In the genomic region with DNA sequence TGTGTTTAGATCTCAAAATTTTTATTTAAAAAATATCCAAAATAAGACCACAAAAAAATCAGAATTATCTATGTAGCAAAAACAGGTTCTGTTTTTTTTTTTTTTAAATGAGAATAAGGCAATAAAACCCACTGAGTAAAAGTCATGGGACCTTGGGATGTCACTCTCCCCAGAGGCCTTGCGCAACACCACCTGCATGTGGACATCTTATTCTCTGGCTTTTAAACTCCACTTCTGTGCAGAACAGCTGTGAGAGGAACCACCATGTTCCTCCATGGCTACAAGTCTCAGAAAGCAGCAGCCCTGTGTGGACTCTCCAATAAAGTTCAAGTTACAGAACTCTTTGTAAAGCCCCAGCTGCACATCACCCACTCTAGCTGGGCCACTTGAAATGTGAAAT, we compare ENCODE assay signal across 25 mouse cellular contexts.
DNase-seq lines count a peak whose midpoint lies in the region; ATAC-seq and TF ChIP-seq lines count a peak whose summit lies in the region.
"Had no signal": no experiment of that assay in that cellular context is flagged by ENCODE, and none has a peak within 500 bp of the region (broad histone marks: within the 10 kb centered on the region; RNA-seq: fewer than 3 reads in every experiment).

No protein-coding gene starts in this region.

- DNase-seq in adipocyte (ENCODE audit: low spot score): peak; percentile 3
- no peak for DNase-seq in adrenal gland, postnatal 10 days
- DNase-seq in lung, postnatal 0 days (ENCODE audit: low spot score): no peak
- DNase-seq in adrenal gland, adult 2 months: no peak
- no peak for DNase-seq in forebrain, embryonic 11.5 days (ENCODE audit: low spot score)
- DNase-seq: adrenal gland, adult 8-10 months; adrenal gland, postnatal 25 days; B cell, adult 2 months; cerebellum, adult 11 months; cerebellum, adult 18-20 months; cerebellum, adult 8-10 months; cerebellum, adult 9-11 months; cerebellum, postnatal 14 days; cerebellum, postnatal 36 days had no signal

- 100% methylated on average over 1 of the region's 1 CpGs for WGBS in lung, postnatal 0 days
- 100% methylated on average over 1 of the region's 1 CpGs for WGBS in forebrain, embryonic 11.5 days

- H3K27me3 ChIP-seq in lung, postnatal 0 days (replicated peaks; ENCODE audit: insufficient read depth, low read length): no peaks in the 10 kb centered on the region
- H3K27me3 ChIP-seq in forebrain, embryonic 11.5 days (ENCODE audit: control insufficient read depth, insufficient read depth, low read length): no peaks in the 10 kb centered on the region
- H3K27me3 ChIP-seq: embryonic facial prominence, embryonic 12.5 days; forebrain, embryonic 12.5 days; Patski had no signal

- no peaks in the 10 kb centered on the region for H3K36me3 ChIP-seq in lung, postnatal 0 days (ENCODE audit: insufficient read depth, low read length)
- no peaks in the 10 kb centered on the region for H3K36me3 ChIP-seq in forebrain, embryonic 11.5 days (ENCODE audit: control insufficient read depth, insufficient read depth, low read length)
- H3K36me3 ChIP-seq: embryonic facial prominence, embryonic 10.5 days; embryonic facial prominence, embryonic 12.5 days; forebrain, embryonic 12.5 days; G1E had no signal

- no peak overlapping the region for H3K4me2 ChIP-seq in lung, postnatal 0 days (replicated peaks; ENCODE audit: low read depth, low read length)
- no peak overlapping the region for H3K4me2 ChIP-seq in forebrain, embryonic 11.5 days (ENCODE audit: low read depth, low read length, severe bottlenecking)
- H3K4me2 ChIP-seq: embryonic facial prominence, embryonic 12.5 days; forebrain, embryonic 12.5 days had no signal

- ATAC-seq in common myeloid progenitor, adult 5-6 weeks (replicated peaks; ENCODE audit: low read depth, poor library complexity, severe bottlenecking): 0 out of 2 replicates have a peak, but pooled peaks have one; percentile 32
- ATAC-seq in megakaryocyte progenitor cell, adult 5-6 weeks (replicated peaks; ENCODE audit: poor library complexity): peak; percentile 52
- no peak for ATAC-seq in lung, postnatal 0 days
- no peak for ATAC-seq in forebrain, embryonic 11.5 days (replicated peaks; ENCODE audit: low FRiP score)
- ATAC-seq: activated CD4-positive, CD25-positive, alpha-beta regulatory T cell, adult 4 months; CD4-positive, CD25-positive, alpha-beta regulatory T cell, adult 4 months; forebrain, embryonic 14.5 days; forebrain, embryonic 16.5 days; Patski had no signal

- no peak for TF ChIP-seq CTCF in lung, postnatal 0 days (IDR thresholded peaks at IDR 0.05)

- H3K4me3 ChIP-seq in lung, postnatal 0 days (ENCODE audit: low read depth, low read length): no peak overlapping the region
- no peak overlapping the region for H3K4me3 ChIP-seq in forebrain, embryonic 11.5 days (ENCODE audit: low read depth, low read length)
- H3K4me3 ChIP-seq: embryonic facial prominence, embryonic 10.5 days; embryonic facial prominence, embryonic 12.5 days; forebrain, embryonic 12.5 days had no signal

- no peaks in the 10 kb centered on the region for H3K9me3 ChIP-seq in lung, postnatal 0 days (ENCODE audit: low read length)
- no peaks in the 10 kb centered on the region for H3K9me3 ChIP-seq in forebrain, embryonic 11.5 days (ENCODE audit: control insufficient read depth, low read length)
- H3K9me3 ChIP-seq: embryonic facial prominence, embryonic 10.5 days; embryonic facial prominence, embryonic 12.5 days; forebrain, embryonic 12.5 days had no signal

- no peak overlapping the region for H3K27ac ChIP-seq in lung, postnatal 0 days (ENCODE audit: low read length)
- no peak overlapping the region for H3K27ac ChIP-seq in forebrain, embryonic 11.5 days (ENCODE audit: low read depth, low read length)
- H3K27ac ChIP-seq: embryonic facial prominence, embryonic 10.5 days; embryonic facial prominence, embryonic 12.5 days; forebrain, embryonic 12.5 days had no signal

- H3K4me1 ChIP-seq in lung, postnatal 0 days (ENCODE audit: insufficient read depth, low read depth, low read length): no peaks in the 10 kb centered on the region
- H3K4me1 ChIP-seq in forebrain, embryonic 11.5 days (replicated peaks; ENCODE audit: control insufficient read depth, insufficient read depth, low read length): no peaks in the 10 kb centered on the region
- H3K4me1 ChIP-seq: embryonic facial prominence, embryonic 12.5 days; forebrain, embryonic 12.5 days had no signal

- no peak overlapping the region for H3K9ac ChIP-seq in lung, postnatal 0 days (replicated peaks; ENCODE audit: low read depth)
- H3K9ac ChIP-seq in forebrain, embryonic 11.5 days (ENCODE audit: low read length): no peak overlapping the region
- H3K9ac ChIP-seq: embryonic facial prominence, embryonic 12.5 days; forebrain, embryonic 12.5 days had no signal

- no peak for TF ChIP-seq EP300 in lung, postnatal 0 days (IDR thresholded peaks at IDR 0.05)

Comparison
In these comparisons a context has a peak if more than half of its experiments do, and no peak if none do; other contexts are left out.
1. ATAC-seq: peak in common myeloid progenitor, adult 5-6 weeks (single experiment) and megakaryocyte progenitor cell, adult 5-6 weeks (single experiment); none in lung, postnatal 0 days (single experiment) and forebrain, embryonic 11.5 days (single experiment).